Mouse (Mus musculus) embryonic facial prominence, embryonic 10.5 days (tissue): ENCODE data around the gene Mlf2. TPM values are rescaled to one million over a fixed set of nuclear protein-coding genes. Genes with fewer than 3 reads are reported as not detected.
"Not testable (repeated sequence)": the region's sequence is repeated elsewhere in the genome, so short reads cannot be mapped to it uniquely, and the experiment has no call there.

ENCODE experiments used
- DNase-seq: peaks from one replicate; pipeline ENCODE4 v3.0.0-alpha.2; 2017; ENCODE audit warnings: low spot score
- H3K27ac ChIP-seq: fragments of 300-500 bp; sonication (generic); replicated peaks from 2 replicates; pipeline ENCODE4 v1.5.1; 2016; ENCODE audit warnings: mild to moderate bottlenecking
- H3K27me3 ChIP-seq: fragments of 300-500 bp; sonication (generic); replicated peaks from 2 replicates; pipeline ENCODE4 v1.6.1; 2016; ENCODE audit warnings: low read depth, mild to moderate bottlenecking; ENCODE audit not compliant: poor library complexity, severe bottlenecking
- H3K36me3 ChIP-seq: fragments of 300-500 bp; sonication (generic); replicated peaks from 2 replicates; pipeline ENCODE4 v1.6.1; 2016; ENCODE audit warnings: mild to moderate bottlenecking, moderate library complexity
- H3K4me1 ChIP-seq: fragments of 300-500 bp; sonication (generic); 2 replicates; pipeline ENCODE4 v1.6.1; 2016
- H3K4me3 ChIP-seq: fragments of 300-500 bp; sonication (generic); 2 replicates; pipeline ENCODE4 v1.5.1; 2016; ENCODE audit warnings: mild to moderate bottlenecking, moderate library complexity
- H3K9me3 ChIP-seq: fragments of 300-500 bp; sonication (generic); 2 replicates; pipeline ENCODE4 v1.6.1; 2016; ENCODE audit warnings: mild to moderate bottlenecking
- WGBS: fragments of 180-500 bp; shearing (Covaris S2); methylation state at CpG from one replicate; pipeline ENCODE4 v1.1.7; 2016; 5-methylcytosine and 5-hydroxymethylcytosine counted together
- polyA plus RNA-seq: library from polyadenylated mRNA; unstranded; fragments of >200 nt; fragmentation: Nextera tagmentation; extraction: Ambion mirVana; gene quantifications from 2 replicates; pipeline ENCODE4 v1.2.1, GENCODE M21; 2016

Mlf2 gene
- polyA plus RNA-seq = 390 and 408 TPM in 2 replicates

DNA sequence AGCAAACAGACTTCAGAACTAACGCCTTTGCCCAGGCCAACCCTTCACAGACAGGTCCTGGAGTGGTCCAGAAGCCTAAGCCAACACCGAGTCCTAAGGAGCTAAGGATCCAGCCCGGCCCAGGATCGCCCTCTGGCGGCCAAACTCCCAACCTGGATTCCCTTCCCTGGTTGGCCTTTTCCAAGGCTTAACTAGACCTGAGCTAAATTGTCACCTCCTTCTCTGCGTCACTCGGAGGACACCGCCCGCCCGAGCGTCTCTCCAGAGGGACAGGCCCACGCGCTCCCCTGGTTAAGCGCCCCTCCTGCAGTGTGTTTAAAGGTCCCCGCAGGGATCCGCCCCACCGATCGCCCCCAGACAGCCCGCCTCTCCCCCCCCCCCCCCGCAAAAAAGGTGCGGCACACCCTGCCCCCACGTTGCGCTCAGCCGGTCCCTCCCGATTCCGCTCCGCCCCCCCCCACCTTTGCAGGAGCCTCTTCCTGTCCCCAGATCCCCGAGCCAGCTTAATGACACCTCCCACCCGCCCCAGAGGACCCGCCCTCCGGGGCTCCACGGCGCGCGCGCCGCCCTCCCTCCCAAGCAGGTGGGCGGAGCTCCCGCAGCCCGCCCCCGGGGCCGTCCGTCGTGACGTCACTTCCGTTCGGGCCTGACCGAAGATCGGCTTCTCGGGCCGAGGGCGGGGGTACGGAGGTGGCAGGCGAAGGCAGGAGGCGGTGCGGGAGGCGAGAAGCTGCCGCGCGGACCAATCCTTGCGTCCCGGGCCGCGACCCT, at the start of gene Mlf2:
Gene Mlf2 (plus strand): TSS at position 633 of the 771 bp plus-strand sequence.
- H3K4me1 ChIP-seq = peaks cover 46% of the 10 kb centered on the region
- H3K27ac ChIP-seq = peak within 1 kb of the TSS; percentile 98
- under 1% methylated on average over 64 of the region's 64 CpGs for WGBS
- no peaks in the 10 kb centered on the region for H3K9me3 ChIP-seq
- H3K27me3 ChIP-seq = no peaks in the 10 kb centered on the region
- H3K4me3 ChIP-seq = peak within 1 kb of the TSS; percentile 98
- DNase-seq = peak; percentile 100
- peaks cover 36% of the 10 kb centered on the region for H3K36me3 ChIP-seq

DNA sequence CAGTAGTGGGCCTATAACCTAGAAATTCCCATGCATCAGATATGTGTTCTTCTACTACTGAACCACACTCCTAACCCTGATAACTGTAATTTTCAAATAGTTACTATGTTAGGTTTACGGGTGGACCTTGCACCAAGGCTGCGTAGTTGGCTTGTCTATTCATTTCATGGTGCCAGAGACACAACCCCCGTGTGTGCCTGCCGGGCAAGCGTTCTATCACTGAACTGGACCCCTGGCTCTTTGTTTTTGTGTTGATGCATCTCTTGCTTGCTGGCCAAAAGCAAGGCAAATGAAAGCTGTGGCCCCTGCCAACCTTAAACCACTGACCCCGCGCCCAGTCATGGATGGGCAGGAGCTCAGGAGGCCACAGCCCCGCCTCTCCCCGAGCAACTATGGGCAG, 49.4 kb upstream of the Mlf2 start:
- Histone ChIP-seq H3K9me3 (no peaks in the 10 kb centered on the region), H3K4me3 (no peak overlapping the region), H3K4me1 (no peaks in the 10 kb centered on the region), H3K36me3 (no peaks in the 10 kb centered on the region), H3K27ac (no peak overlapping the region), H3K27me3 (no peaks in the 10 kb centered on the region; the same call in 1 of the 2 replicates)
- 91% methylated on average over 9 of the region's 9 CpGs for WGBS
- DNase-seq = no peak

DNA sequence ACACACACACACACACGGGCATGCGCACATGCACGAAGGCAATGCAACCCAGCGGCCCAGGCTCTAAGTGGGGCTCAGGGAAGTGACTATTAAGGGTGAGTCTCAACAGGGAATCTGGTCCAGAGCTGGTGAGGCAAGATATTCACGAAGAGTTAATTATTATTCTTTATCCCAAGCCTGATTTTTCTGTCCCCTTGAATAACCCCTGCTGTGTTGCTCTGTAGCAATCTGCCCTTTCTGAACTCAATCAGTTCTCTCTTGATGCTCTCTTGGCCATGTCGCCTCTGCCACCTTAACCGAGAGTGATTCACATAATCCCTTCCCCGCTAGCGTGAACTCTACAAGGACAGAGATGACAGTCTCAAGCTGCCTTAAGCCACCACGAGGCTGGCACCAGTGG, 47.8 kb upstream of the Mlf2 start:
- 82% methylated on average over 10 of the region's 10 CpGs for WGBS

DNA sequence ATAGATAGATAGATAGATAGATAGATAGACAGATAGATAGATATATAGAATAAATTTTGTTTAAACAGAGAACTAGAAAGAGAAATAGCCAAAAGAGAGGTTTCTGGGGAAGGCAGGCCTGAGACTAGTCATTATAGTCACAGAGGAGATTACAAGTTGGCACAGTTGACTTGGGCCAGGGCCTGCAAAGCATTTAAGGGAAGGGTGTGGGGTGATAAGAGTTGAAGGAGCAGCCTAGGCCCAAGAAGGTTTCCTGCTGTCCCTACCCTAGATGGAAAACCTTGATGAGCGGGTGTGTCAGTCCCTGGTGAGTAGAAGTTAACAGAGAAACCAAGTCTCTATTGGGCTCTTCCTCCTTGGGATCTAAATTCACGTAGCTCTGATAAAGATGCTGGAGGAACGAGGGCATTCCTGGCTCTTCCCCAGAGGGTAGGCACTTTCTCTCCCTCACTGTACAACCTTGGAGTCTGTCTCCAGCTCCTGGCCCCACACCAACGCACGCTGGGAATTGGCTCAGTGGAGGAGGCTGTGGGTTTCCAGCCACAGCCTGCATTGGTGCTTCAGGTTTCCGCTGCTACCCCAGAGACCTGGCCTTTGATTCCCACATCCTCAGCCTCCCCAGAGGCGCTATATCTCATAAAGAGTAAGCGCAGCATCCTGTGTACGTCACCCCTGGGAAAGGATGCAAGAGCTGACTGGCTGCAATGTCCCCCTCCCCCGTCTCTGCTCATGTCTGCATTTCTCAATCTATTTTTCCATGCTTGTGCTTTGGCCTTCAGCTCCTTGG, 46.3 kb upstream of the Mlf2 start:
- WGBS = 78% methylated on average over 10 of the region's 10 CpGs
- no peaks in the 10 kb centered on the region for H3K4me1 ChIP-seq
- no peaks in the 10 kb centered on the region; the same call in 1 of the 2 replicates for H3K27me3 ChIP-seq
- H3K27ac ChIP-seq = no peak overlapping the region
- H3K36me3 ChIP-seq = no peaks in the 10 kb centered on the region
- no peaks in the 10 kb centered on the region for H3K9me3 ChIP-seq
- no peak overlapping the region for H3K4me3 ChIP-seq
- DNase-seq = no peak

More for the DNA sequence above, 47.8 kb upstream of the Mlf2 start:
- no peak overlapping the region for H3K4me3 ChIP-seq
- H3K4me1 ChIP-seq = no peaks in the 10 kb centered on the region
- DNase-seq = no peak
- H3K36me3 ChIP-seq = no peaks in the 10 kb centered on the region
- H3K27me3 ChIP-seq = no peaks in the 10 kb centered on the region; the same call in 1 of the 2 replicates
- H3K9me3 ChIP-seq = no peaks in the 10 kb centered on the region
- no peak overlapping the region for H3K27ac ChIP-seq

DNA sequence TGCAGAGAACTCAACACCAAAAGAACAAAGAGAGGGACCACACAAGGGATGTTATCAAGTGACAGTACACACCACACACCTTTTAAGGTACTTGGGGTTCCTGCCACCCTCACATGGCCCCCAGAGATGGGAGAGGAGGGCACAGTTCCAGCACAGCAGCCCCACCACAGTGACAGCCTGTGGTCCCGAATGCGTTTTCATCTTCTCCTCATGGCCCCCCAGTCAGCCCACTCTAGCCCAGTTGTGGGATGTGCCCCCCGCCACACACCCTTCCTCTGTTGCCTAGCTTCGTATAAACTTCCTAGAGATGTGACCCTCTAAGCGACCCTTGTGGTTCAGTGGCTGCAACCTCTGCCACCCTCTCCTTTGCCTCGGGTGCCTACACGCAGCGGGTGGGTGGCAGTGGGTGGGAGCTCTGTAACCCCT, 45.2 kb upstream of the Mlf2 start:
- no peaks in the 10 kb centered on the region for H3K4me1 ChIP-seq
- no peak overlapping the region for H3K4me3 ChIP-seq
- H3K9me3 ChIP-seq = no peaks in the 10 kb centered on the region
- no peak overlapping the region for H3K27ac ChIP-seq
- WGBS = 90% methylated on average over 8 of the region's 8 CpGs
- H3K27me3 ChIP-seq = no peaks in the 10 kb centered on the region; the same call in 1 of the 2 replicates
- H3K36me3 ChIP-seq = no peaks in the 10 kb centered on the region
- DNase-seq = no peak

DNA sequence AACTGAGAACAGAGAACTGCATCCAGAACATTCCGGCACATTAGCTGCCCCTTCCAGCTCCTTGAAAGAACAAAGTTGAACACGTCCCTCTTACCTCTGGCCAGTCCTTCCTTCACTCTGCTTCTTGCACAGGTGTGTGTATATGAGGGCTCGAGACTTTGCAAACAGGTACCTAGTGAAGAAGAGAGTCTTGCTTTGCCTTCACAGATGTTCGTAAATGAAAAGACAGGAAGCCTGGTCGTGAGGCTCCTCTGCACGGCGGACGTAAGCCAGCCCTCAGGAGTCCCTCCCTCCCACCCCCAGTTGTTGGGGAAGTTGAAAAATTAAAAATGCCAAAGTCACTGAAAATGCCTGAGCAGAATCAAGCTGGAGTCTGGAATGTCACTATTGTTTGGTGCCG, 43.2 kb upstream of the Mlf2 start, which contains the start of gene Cd4:
Gene Cd4 (minus strand): TSS at position 236 of the 400 bp plus-strand sequence.
- Histone ChIP-seq H3K27me3 (no peaks in the 10 kb centered on the region), H3K4me3 (no peak within 1 kb of the TSS), H3K4me1 (no peaks in the 10 kb centered on the region), H3K36me3 (no peaks in the 10 kb centered on the region), H3K9me3 (no peaks in the 10 kb centered on the region), H3K27ac (no peak within 1 kb of the TSS)
- WGBS = 89% methylated on average over 9 of the region's 9 CpGs
- no peak for DNase-seq

DNA sequence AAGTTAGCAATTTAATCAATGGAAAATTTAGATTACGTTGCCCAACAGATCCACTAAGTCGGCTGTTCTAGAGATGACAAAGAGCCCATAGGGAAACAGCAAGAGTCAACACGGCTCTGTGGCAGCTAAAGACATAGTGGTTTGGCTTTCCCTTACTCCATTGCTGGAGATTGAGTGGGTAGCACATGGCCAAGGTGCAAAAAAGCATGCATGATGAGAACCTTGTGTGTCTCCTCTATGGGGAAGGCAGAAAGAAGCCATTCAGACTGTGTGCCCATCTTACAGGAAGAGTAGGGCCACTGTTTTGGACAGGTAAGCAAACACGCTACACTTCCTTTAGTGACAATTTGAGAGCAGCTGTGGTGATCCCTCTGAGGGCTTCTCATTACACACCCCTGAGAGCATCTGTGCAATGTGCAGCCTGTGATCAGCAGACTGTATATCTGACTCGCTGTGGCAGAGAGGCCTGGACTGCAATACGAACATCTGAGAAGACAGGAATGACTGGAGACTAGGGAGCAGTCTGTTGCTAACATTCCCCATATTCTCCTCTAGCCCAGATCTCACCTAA, 42.5 kb upstream of the Mlf2 start:
- no peak overlapping the region for H3K4me3 ChIP-seq
- 87% methylated on average over 6 of the region's 6 CpGs for WGBS

DNA sequence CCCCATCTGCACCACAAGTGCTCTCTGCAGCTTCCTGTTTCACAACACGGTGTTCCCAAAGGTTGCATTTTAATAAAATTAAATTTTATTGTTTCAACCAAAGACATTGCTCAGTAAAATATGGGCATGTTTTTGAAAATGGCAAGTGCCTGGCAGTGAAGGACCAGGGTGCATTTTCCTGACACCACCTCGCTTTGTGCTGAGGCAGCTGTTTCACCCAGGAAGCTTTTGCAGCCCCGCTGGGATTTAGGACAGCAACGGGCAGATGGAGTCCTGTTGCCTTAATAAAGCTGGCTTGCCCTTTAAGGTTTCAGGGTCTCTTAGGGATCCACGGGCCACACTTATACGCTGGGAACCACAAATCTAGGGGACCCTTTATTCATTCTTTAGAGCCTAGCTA, 40.2 kb upstream of the Mlf2 start:
- H3K27me3 ChIP-seq = no peaks in the 10 kb centered on the region
- no peak overlapping the region for H3K27ac ChIP-seq
- H3K4me3 ChIP-seq = no peak overlapping the region
- H3K9me3 ChIP-seq = no peaks in the 10 kb centered on the region
- H3K36me3 ChIP-seq = no peaks in the 10 kb centered on the region
- no peak for DNase-seq
- 73% methylated on average over 6 of the region's 6 CpGs for WGBS
- no peaks in the 10 kb centered on the region for H3K4me1 ChIP-seq

More for the DNA sequence above, 42.5 kb upstream of the Mlf2 start:
- Histone ChIP-seq H3K4me1 (no peaks in the 10 kb centered on the region), H3K27ac (no peak overlapping the region), H3K27me3 (no peaks in the 10 kb centered on the region), H3K36me3 (no peaks in the 10 kb centered on the region), H3K9me3 (no peaks in the 10 kb centered on the region)
- no peak for DNase-seq

DNA sequence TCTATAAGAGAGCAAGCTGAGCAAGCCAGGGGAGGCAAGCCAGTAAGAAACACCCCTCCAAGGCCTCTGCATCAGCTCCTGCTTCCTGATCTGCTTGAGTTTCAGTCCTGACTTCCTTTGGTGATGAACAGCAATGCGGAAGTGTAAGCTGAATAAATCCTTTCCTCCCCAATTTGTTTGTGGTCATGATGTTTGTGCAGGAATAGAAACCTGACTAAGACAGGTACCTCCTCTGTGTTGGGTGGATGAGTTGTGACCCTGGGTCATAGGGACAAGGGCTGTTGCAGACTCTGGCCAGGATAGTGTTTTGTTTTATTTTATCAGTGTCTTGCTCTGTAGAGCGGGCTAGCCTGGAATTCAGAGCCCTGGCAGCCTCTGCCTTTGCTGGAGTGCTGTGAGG, 37.1 kb upstream of the Mlf2 start:
- not testable (repeated sequence) for H3K27ac ChIP-seq, H3K36me3 ChIP-seq

DNA sequence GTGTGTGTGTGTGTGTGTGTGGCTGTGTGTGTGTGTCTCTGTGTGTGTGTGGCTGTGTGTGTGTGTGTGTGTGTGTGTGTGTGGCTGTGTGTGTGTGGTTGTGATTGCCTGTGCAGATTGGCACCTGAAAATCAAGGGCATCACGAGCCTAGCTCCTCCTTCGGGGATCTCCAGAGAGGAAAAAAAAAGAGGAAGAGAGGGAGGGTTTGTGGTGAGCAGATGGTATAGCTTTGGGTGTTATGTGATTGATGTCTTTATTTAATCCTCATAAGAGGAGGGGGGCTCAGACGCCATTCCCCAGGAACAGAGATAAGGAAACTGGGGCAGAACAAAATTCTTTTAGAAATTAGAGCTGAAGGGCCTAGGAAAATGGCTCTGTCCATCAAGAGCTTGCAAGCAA, 32.8 kb upstream of the Mlf2 start:
- no peak for DNase-seq
- Histone ChIP-seq H3K4me1 (peaks cover 3% of the 10 kb centered on the region; the same call in 1 of the 2 replicates), H3K4me3 (no peak overlapping the region), H3K9me3 (no peaks in the 10 kb centered on the region), H3K27ac (no peak overlapping the region), H3K27me3 (no peaks in the 10 kb centered on the region), H3K36me3 (no peaks in the 10 kb centered on the region)
- 73% methylated on average over 3 of the region's 3 CpGs for WGBS

More for the DNA sequence above, 37.1 kb upstream of the Mlf2 start:
- not testable (repeated sequence) for H3K4me1 ChIP-seq, H3K4me3 ChIP-seq, H3K27me3 ChIP-seq, H3K9me3 ChIP-seq, DNase-seq
- WGBS = 90% methylated on average over 2 of the region's 2 CpGs

DNA sequence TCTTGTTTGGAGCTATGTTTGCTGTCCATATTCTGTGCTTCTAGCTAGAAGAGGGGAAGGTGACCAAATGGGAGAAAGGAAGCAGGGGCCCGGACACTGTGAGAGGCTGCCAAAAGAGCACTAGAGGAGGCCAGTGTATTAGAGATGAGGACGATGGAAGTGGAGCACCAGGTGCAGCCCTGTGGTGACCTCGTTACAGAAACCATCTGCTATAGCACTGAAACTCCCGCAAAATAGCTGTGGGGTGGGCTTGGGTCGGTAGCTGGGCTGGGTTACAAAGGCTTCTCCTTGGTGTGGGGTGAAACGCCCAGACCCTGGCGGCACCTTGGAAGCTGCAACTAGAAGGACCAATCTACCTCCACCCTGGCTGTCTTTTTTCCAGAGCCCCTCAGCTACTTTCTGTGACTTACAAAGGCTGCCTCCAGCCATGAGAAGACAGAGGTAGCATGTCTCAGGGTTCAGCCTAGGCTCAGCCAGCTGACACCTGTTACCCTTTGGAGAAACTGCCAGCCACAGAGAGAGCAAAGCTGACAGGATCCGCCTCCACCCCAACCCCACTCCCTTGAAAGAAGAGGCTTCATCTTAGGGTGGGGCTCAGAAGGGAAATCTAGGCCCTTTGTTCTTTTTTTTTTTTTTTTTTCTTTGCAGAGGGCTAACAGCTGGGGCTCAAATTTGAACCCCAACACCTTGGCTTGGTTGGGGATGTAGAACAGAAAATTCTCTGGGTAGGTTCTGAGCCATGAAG, 31.0 kb upstream of the Mlf2 start:
- Histone ChIP-seq H3K27ac (no peak overlapping the region), H3K36me3 (no peaks in the 10 kb centered on the region)
- 65% methylated on average over 8 of the region's 8 CpGs for WGBS

More for the DNA sequence above, 31.0 kb upstream of the Mlf2 start:
- DNase-seq = no peak
- Histone ChIP-seq H3K4me3 (no peak overlapping the region), H3K27me3 (no peaks in the 10 kb centered on the region), H3K4me1 (peaks cover 20% of the 10 kb centered on the region), H3K9me3 (no peaks in the 10 kb centered on the region)
